Mouse (Mus musculus): ENCODE measurements around the gene L2hgdh. TPM values are rescaled to one million over a fixed set of nuclear protein-coding genes. Genes with fewer than 3 reads are reported as not detected.

Gene L2hgdh
- 10 to 100 TPM in 1 of 2 experiments, 1 to 10 TPM in 1; 9.4 to 12.5 TPM for total RNA-seq (2021)

DNA sequence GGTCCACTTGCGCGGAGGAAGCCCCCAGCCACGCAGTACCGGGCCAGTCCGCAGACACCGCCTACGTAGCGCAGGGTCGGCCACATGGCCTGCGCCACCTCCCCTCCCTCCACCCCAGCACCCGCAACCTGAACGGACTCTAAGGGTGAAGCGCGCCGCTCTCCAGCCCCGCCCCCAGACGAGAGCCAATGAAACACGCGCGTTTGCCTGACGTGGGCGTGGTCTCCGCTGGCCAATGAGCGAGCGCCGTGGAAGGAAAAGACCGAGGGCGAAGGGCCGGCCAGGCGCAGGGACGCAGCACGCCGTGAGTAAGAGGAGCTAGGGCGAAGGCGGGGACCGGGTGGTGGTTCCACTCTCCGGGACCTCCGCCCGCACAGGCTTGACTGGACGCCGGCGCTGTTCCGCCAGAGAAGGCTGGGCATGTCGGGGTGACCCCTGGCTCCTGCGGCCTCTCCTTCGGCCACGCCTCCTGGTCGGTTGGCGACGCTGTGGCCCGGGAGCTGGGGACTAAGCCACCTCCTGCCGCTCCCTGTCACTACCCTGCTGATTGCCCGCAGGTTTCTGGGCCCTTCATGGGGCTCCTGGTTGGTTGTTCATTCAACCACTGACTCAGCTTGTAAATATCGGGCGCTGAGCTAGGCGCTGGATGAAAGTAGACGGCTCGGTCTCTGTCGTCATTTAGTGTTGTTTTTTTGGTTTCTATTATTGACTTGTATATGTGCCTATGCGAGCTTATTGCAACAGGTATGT is at the start of gene L2hgdh, which contains the start of gene Atp5s:
L2hgdh (minus strand) TSS at position 163 of the 750 bp plus-strand sequence.
Atp5s (plus strand) TSS at position 240 of the 750 bp plus-strand sequence.
- intact Hi-C loops (cut with DNase I) = no loop called here
- DNase-seq = peak; percentile 97

GRCm38 (mm10) chr12:69768841-69769240 is 44.2 kb upstream of the L2hgdh start:
- intact Hi-C loops (cut with DNase I) = no loop called here
- no peak for DNase-seq

DNA sequence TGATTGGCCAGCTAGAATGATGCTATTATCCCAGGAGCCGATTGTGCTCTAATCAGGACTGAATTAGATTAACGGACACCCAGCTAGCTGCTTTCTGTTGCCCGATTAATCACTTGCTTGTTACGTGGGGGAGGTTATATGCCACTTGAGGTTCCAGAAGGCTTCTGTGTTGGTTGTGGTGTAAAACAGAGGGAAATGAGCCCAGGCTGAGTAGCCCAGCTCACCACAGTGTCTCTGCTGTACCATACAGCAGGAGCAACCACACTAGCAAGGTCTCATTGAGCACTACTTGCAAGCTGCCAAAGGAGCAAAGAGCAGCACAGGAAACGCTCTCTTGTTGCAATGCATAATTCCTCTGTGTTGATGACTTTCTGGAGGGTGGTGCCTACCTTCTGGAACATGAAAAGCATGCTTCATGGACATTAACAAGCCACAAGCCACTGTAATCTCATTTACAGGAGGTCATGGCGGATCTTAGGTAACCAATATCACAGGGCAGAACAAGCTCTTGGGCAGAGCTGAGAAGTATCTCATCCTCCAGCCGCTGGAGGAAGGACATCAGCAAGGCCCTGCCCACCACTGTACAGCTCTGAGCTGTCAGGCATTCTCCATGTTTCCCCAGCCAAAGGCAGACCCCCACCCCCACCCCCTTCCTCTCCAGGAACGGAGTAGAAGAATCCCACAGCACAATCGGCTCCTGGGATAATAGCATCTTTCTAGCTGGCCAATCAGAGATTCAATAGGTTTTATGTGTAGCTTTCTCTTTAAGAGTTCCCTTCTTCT is 43.0 kb upstream of the L2hgdh start:
- intact Hi-C loops (cut with DNase I) = no loop called here
- DNase-seq = no peak

DNA sequence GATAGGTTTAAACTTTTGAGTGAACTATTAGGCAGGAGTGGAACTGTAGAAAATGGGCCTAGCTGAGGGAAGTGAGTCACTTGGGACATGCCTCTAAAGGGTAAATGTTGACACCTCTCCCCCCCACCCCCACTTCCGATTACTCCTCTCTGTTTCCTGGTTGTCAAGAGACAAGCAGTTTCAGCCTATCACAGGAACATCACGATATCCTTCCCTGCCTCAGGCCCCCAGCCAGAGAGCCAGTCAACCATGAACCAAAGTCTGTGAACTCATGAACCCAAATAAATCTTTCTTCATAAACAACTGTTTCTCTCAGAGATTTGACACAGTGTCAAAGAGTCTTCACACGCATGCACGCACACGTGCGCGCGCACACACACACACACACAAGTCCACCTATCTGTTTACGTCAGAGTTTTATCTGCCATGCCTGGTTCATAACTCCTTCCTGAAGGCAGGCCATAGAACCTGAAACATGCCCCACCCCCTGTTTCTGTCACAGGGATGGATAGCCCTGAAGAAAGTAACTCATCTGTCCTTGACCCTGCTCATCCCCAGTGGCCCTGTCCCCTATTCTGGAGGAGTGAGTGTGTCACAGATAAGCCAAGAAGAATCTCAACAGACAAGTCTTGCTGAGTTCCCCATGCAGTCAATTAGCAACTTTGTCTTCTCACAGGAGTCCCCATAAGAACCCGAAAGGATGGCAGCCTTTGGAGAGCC is 41.7 kb upstream of the L2hgdh start:
- no peak for DNase-seq
- intact Hi-C loops (cut with DNase I) = no loop called here

GRCm38 (mm10) chr12:69765543-69765942 is 40.9 kb upstream of the L2hgdh start:
- intact Hi-C loops (cut with DNase I) = no loop called here
- no peak for DNase-seq

- DNase-seq = no peak
- intact Hi-C loops (cut with DNase I) = no loop called here
These were observed 36.9 kb upstream of the L2hgdh start for GRCm38 (mm10) chr12:69761603-69762002.

DNA sequence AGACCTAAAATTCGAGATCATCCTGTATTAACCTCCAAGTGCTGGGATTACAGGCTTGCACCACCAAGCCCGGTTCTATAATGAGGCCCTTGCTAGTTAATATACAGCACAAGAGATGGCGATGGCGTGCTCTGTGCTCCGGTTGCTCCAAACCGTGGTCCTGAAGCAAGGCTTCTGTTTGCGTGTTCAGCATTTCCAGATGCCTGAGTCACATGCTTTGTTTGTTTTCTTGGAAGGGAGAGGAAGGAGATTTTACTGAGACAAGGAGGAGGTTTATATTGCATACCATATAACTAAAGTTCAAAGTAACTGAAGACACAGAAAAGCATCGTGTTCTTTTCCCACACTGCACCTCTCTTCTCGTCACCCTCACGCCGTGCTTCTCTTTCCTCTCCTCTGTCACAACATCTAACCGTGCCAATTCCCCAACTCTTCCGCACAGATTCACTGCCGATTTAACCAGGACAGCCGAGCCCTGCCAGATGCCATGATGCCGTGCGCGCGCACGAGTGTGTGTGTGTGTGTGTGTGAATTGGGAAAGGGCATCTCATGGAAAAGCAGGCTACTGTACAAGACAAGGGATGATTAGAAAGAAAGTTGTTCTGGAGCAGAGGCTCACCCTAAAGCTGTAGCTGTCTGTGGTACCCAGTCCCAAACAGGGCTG is 36.2 kb upstream of the L2hgdh start:
- peak; percentile 41 for DNase-seq
- intact Hi-C loops (cut with DNase I) = no loop called here

- no peak for DNase-seq
- intact Hi-C loops (cut with DNase I) = no loop called here
These were observed 35.3 kb upstream of the L2hgdh start for GRCm38 (mm10) chr12:69760014-69760413.

GRCm38 (mm10) chr12:69759267-69759885 is 34.7 kb upstream of the L2hgdh start:
- intact Hi-C loops (cut with DNase I) = loop anchor here (10.0 kb wide), 1 partner anchor 135 kb away; the partner anchor contains the start of genes Atl1 and Map4k5

DNA sequence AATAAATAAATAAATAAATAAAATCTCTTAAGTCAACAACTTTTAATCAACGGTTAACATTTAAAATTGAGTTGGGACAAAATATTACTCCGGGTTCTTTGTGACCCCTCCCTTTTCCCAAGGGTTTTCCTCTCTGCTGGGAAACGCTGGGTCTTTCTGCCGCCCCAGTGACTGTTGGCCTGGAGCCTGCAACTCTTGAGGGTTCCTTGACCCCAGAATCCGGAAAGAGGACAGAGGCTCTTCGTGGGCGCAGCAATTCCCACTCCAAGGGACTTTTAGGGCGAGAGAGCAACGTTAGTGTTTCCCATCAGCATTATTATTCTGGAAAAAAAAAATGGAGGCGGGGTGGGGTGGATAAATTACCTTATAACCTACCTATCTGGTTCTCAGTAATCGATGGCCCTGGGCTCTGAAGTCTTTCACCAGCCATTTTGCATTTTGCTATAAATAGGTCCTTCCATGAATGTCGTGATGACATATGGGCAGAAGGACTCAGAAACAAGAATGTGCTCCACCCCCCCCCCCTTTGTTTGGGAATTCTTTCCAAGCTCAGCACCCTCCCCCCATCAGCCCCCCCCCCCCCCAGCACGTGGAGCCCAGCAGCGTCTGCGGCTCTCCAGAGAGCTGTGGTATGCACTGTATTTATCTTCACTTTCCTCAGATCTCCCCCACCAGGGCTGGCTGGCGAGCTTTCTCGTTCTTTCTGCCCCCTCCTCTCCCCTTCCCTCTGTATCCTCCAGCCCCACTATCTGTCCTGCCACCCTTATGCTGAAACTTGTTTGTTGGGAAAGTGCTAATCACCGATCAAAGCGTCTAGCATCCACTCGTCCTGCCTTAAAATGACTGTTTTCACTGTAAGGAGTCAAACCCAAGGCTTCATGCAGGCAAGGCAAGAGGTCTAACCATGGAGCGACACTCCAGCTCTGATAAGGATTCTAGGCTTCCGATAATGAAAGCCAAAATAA is 33.8 kb upstream of the L2hgdh start:
- intact Hi-C loops (cut with DNase I) = loop anchor here (10.0 kb wide), 1 partner anchor 136 kb away; the partner anchor contains the start of genes Atl1 and Map4k5
- DNase-seq = no peak

More at GRCm38 (mm10) chr12:69759267-69759885, 34.7 kb upstream of the L2hgdh start:
- DNase-seq = no peak

GRCm38 (mm10) chr12:69757418-69758141 is 32.9 kb upstream of the L2hgdh start:
- intact Hi-C loops (cut with DNase I) = loop anchor here (10.0 kb wide), 1 partner anchor 137 kb away; the partner anchor contains the start of genes Atl1 and Map4k5
- peak; percentile 86 for DNase-seq

- no peak for DNase-seq
- intact Hi-C loops (cut with DNase I) = loop anchor here (10.0 kb wide), 1 partner anchor 139 kb away; the partner anchor contains the start of genes Atl1 and Map4k5
These were observed 31.3 kb upstream of the L2hgdh start for GRCm38 (mm10) chr12:69756015-69756414.

- intact Hi-C loops (cut with DNase I) = loop anchor here (10.0 kb wide), 1 partner anchor 141 kb away; the partner anchor contains the start of genes Atl1 and Map4k5
- no peak for DNase-seq
These were observed 29.3 kb upstream of the L2hgdh start for GRCm38 (mm10) chr12:69753936-69754335.

- intact Hi-C loops (cut with DNase I) = loop anchor here (10.0 kb wide), 1 partner anchor 143 kb away; the partner anchor contains the start of genes Atl1 and Map4k5
- no peak for DNase-seq
These were observed 27.2 kb upstream of the L2hgdh start for GRCm38 (mm10) chr12:69751864-69752341.

DNA sequence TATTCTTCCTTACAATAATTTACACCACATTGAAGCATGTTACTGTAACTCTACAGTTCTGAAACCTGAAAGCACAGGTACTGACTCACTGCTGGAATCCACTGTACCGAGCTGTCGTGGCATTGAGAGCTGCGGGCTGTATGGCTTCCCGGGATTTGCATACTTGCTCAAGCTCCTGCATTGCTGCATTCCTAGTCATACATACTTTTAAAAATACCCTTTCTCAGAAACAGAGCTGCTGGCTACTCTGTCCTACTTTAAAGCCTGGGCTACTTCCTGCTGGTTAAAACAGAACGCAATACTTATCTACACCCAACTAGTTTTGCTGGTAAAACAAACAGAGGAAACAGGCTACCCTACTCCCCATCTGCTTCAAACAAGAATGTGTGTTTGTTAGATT is 19.5 kb upstream of the L2hgdh start:
- intact Hi-C loops (cut with DNase I) = no loop called here
- no peak for DNase-seq

GRCm38 (mm10) chr12:69741965-69742364 is 17.3 kb upstream of the L2hgdh start:
- intact Hi-C loops (cut with DNase I) = no loop called here
- no peak for DNase-seq

DNA sequence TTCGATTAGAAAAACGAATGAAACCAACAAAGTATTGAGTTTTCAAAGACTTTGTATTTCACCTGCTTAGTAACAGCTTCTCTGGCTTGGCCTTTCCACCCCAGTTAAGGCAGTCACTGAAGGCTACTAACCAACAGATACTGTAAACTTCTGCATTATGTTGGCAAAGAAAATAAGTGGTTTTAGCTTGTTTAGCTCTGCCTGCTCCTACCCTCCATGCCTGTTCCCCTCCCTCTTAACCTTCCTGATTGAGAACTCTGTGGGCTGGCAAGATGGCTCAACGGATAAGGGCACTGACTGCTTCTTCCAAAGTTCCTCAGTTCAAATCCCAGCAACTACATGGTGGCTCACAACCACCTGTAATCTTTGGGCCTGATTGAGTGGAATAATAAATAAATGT is 9.2 kb upstream of the L2hgdh start:
- intact Hi-C loops (cut with DNase I) = loop anchor here (10.0 kb wide), 1 partner anchor 311 kb away; no protein-coding TSS in a partner anchor
- DNase-seq = no peak
